Mouse (Mus musculus) frontal cortex, postnatal 14 days (tissue): ENCODE data around the gene Arid3c.
"Not testable (repeated sequence)": the region's sequence is repeated elsewhere in the genome, so short reads cannot be mapped to it uniquely, and the experiment has no call there.

Source experiments
- DNase-seq, 2 experiments: peaks; one replicate each; pipeline ENCODE4 v3.0.0; 2022; ENCODE audit warnings: low spot score in 2 of 2

The Arid3c gene

GRCm38 (mm10) chr4:41705922-41706754, 24.8 kb downstream of the Arid3c start:
- DNase-seq, result no peak

- DNase-seq, result no peak
These were observed 26.3 kb downstream of the Arid3c start for GRCm38 (mm10) chr4:41704651-41705050.

GRCm38 (mm10) chr4:41702226-41702625, 28.7 kb downstream of the Arid3c start:
- DNase-seq, result not testable (repeated sequence)

GRCm38 (mm10) chr4:41700224-41700623, 30.7 kb downstream of the Arid3c start:
- not testable (repeated sequence) for DNase-seq

- not testable (repeated sequence) for DNase-seq
These were observed 31.2 kb downstream of the Arid3c start, which contains the start of gene Il11ra1 for GRCm38 (mm10) chr4:41699783-41700182. Il11ra1 (plus strand) TSS chr4:41699989.

- DNase-seq, result not testable (repeated sequence)
These were observed 32.4 kb downstream of the Arid3c start for GRCm38 (mm10) chr4:41698421-41699016.

DNA sequence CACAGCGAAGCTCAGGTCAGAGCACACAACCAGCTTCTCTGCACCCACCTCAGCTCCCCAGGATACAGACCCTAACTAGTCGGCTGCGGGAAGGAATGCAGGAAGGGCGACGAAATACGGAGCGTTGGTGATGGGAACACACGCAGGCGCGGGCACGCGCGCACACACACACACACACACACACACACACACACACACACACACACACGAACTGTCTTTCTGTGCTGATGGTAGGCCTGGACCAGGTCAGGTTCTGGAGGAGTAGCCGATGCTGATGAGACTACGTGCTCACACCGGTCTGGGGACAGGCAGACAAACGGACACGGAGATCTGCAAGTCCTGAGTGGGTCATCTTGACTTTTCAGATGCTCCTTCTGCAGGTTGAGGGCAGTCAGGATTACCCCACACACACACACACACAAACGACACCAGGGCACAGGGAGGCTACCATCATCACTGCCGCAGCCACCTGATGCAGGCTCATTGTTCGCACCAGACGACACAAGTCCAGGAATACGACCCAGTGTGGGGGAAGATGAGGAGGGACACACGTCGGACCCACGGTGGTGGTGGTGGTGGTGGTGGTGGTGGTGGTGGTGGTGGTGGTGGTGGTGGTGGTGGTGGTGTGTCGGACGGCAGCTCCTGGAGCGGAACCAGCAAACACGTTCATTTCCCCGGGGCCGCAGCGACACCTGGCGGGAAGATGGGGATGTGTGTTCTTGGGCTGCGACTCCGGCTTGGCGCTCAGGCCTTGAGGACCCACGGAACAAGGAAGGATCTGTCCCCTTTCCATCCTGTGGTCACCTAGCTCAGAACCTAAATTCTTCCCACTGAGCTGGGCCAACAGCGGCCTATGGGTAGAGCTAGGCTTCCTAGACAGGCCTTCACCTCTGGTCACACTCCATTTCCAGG, 33.8 kb downstream of the Arid3c start, which contains the start of gene Cntfr:
Cntfr (minus strand) TSS at position 160 of the 912 bp plus-strand sequence.
- peak in 1 of 2 experiments; percentile 87 for DNase-seq

DNA sequence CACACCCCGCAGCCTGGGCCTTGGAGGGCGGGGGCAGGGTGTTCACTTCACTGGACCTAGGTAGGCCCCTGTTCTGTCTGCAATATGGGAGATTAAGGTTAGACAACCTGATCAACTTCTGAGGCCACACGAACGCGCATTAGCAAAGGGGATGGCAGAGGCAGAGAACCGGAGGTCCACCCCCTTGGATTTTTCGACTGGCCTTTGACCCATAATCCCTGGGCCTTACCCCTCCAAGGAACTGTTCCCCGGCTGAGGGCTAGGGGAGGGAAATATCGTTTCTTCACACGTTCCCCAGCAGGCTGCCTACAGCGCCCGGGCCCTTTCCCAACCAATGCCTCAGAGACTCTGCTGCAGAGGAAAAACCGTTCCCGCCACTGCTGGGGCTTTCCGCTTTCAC, 34.5 kb downstream of the Arid3c start:
- not testable (repeated sequence) for DNase-seq

GRCm38 (mm10) chr4:41695800-41696199, 35.1 kb downstream of the Arid3c start:
- DNase-seq, result not testable (repeated sequence)

DNA sequence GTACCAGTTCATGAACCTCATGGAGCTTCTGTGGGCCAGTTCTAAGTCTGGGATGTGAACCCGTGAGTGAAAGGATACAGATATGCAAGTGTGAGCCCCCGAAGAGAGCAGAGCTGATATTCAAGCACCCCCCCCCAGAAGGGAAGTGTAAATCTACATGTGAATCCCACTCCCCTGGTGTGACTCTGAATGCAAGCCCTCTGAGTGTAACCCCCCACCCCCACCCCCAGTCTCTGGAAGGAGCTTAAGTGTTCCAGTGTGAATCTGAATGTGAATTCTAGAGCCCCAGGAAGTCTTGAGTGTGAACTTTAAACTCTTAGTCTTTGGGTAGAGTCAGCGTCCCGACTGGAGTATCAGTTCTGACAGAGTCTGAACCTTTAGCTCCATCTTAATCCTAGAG, 37.4 kb downstream of the Arid3c start:
- DNase-seq, result not testable (repeated sequence)

- not testable (repeated sequence) for DNase-seq
These were observed 40.9 kb downstream of the Arid3c start for GRCm38 (mm10) chr4:41690014-41690413.

GRCm38 (mm10) chr4:41688562-41688961, 42.4 kb downstream of the Arid3c start:
- DNase-seq, result not testable (repeated sequence)

- not testable (repeated sequence) for DNase-seq
These were observed 45.0 kb downstream of the Arid3c start for GRCm38 (mm10) chr4:41685882-41686492.

GRCm38 (mm10) chr4:41684931-41685453, 46.0 kb downstream of the Arid3c start:
- DNase-seq, result not testable (repeated sequence)

DNA sequence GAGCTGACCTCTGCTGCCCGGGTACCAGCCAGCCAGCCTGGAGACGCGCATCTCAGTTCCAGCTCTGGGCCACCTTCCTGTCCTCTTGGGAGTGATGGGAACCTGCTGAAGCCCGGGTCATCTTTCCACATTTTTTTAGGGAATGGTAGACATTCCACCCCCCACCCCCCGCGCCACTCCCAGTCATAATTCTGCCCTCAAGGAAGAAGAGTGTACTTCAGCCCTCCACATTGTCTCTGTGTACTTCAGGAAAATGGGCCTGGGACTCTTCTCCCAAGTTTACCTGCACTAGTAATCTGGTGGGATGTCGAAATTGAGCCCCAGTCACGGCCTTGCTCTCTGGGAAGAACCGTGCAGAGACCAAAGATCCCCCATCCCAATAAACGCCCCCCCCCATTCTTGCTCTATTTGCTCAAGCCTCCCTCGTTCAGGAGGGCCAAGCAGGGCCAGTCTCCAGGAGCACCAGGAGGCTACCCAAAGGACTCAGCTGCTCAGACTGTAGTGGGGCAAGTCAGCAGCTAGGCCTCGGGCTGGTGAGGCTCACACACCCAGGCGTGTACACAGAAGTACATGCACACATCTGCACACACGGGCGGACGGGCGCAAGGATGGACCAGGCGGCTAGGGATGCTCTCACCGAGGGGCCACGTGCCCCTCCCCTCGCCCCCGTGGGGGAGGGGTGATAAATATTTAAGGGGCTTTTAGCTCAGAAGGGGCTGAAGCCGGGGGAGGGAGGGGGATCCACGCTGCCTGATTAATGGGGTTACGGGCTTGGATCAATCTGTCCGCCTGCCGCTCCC, 46.6 kb downstream of the Arid3c start:
- not testable (repeated sequence) for DNase-seq

- DNase-seq, result not testable (repeated sequence)
These were observed 47.6 kb downstream of the Arid3c start for GRCm38 (mm10) chr4:41683303-41683702.

- DNase-seq, result no peak
These were observed 48.2 kb downstream of the Arid3c start for GRCm38 (mm10) chr4:41682789-41683188.

DNA sequence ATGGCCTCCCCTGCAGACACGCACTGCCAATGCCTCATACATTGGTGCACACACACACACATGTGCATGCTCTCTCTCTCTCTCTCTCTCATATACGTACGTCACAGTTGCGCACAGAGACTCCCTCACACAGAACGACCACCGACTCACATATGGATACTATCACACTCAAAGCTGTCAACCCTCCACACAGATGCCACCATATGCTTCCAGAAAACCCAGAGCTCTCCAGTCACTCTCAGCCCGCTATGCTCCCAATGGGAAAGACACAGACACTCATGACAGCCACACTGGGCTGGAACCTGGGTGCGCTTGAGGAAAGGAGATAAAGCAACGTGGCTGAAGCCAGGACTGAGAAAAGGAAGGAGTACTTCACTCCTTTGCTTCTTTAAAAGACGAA, 49.0 kb downstream of the Arid3c start:
- no peak for DNase-seq

GRCm38 (mm10) chr4:41681176-41681575, 49.8 kb downstream of the Arid3c start:
- no peak for DNase-seq

DNA sequence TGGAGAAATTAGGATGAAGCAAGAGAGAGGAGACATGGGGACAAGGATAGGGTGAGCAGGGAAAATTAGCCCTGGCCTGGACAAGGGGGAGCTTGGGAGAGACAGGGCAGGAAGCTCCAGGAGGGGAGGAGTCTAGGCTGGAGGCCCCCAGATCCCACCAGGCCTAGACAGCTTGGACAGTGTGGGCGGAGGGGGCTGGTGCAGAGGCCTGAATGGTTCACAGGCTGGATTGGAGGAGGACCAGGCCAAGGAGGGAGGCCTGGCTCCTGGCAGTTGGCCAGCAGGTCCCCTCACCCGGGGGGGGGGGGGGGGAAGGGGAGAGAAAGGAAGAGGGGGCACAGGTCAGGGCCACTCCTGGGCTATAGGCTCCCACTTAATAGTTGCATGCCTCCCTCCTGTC, 51.7 kb downstream of the Arid3c start:
- no peak for DNase-seq
